Mouse (Mus musculus): ENCODE measurements at regions not wholly inside any gene's neighbourhood (a gene's known extent, or its start where the extent isn't known, plus 50 kb on each side); places are given as distances from the start of the nearest gene placed in this dataset.
A peak's percentile ranks its signal among the peaks of the same experiment; 100 is the strongest.

DNA sequence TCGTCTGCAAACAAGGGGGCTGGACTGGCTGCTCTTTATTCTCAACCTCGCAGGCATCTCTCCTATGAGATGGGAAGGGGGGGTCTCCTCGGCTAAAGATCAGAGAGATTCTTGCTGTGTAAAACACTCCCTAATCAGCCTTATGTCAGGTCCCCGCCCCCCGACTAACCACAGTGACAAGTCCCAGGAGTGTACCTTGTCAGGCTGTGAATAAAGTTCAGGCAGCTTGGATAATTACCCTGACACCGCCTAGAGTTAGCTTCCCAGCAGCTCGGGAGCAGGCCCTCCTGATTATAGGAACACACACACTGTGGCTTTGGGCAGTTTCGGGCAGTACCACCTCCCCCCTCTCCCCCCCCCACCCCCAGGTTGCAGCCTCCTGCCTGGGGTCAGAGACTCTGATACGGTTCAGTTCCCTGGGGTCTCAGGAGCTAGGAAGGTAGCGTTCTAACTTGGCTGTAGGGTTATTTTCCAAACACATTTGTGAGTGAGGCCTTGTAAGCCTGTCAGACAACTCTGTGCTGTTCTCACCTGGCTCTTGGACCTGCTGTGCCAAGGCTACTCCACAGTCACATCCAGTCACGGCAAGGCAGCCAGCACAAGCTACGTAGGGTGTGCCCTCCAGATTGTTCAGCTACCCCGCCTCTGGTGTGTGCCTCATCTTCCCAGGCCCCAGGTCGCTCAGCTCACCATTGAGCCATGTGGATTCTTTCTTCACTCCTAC is 461.0 kb upstream of the Zmiz1 start:
- peak; percentile 61 for DNase-seq (ENCODE audit: low read depth, low spot score)

DNA sequence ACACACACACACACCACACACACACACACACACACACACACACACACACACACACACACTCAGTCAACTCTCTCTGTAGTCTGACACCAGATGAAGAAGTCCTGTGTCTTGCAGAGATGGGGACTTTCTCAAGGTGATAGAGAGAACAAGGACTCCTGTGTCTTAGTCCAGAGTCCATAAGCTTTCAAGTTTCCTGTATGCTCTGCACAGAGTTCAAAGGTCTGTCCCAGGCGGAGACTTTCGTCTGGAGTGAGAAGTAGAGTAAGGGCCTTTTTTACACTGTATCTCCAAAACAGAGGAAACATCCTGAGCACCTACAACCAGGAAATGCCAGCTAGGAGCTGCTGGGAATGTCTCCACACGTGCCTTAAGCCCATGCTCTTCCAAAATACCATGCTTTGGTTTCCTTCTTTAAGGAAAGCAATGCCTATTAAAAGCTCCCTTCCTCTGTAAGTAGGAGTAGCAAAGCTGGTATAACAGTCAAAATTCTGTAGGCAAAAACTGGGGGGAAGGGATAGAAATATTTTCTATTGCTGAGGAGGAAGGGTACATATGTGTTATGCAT is 459.9 kb upstream of the Zmiz1 start:
- DNase-seq (ENCODE audit: low read depth, low spot score): peak; percentile 43

DNA sequence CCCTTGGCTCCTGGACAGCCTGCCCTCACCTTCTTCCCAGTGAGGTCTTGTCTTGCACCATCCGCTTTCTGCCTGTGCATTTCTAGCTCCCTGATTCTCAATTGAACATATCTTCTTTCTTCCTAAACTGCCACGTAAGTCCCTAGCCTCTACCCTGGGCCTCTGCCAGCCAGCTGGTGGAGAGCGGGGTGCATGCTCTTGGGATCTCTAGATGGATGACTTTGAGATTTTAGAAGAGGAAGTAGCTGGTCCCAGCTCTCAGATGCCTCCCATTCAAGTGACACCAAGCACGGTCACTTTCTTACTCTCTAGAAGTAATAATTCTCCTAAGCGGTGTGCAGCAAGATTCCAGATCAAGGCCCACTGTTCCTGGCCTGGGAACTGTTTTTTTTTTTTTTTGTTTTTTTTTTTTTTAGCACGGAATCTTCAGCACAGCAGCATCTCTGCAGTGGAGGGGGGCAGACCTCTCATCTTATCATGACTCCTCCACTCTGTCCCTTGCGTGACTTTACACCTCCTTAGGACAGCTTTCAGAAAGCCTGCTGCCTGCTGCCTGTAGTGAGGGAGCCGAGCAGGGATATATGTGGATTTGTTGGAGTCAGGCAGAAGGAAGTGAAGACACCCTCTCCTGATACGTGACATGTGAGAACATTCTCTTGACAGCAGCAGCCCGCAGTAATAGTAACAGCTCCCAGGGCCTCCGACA is 453.6 kb upstream of the Zmiz1 start:
- no peak for DNase-seq (ENCODE audit: low read depth, low spot score)

DNA sequence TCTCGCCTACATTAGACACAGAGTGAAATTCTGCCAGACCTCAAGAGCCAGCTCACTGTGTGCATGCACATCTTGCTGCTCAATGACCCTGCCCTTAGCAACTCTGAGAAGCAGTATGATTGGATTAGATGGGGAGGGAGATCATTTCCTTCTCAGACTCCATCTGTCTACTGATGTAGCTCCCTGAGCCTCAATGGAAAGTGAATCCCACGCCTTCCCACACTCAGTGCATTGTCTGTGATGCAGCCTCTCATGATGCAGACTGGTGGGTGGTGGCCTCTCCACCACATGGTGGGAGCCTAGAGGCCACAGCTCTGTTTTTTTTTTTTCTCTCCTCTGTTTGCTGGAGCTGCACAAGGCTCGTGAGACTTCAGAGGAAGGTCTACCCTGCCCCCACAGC is 447.1 kb upstream of the Zmiz1 start:
- no peak for DNase-seq (ENCODE audit: low read depth, low spot score)

DNA sequence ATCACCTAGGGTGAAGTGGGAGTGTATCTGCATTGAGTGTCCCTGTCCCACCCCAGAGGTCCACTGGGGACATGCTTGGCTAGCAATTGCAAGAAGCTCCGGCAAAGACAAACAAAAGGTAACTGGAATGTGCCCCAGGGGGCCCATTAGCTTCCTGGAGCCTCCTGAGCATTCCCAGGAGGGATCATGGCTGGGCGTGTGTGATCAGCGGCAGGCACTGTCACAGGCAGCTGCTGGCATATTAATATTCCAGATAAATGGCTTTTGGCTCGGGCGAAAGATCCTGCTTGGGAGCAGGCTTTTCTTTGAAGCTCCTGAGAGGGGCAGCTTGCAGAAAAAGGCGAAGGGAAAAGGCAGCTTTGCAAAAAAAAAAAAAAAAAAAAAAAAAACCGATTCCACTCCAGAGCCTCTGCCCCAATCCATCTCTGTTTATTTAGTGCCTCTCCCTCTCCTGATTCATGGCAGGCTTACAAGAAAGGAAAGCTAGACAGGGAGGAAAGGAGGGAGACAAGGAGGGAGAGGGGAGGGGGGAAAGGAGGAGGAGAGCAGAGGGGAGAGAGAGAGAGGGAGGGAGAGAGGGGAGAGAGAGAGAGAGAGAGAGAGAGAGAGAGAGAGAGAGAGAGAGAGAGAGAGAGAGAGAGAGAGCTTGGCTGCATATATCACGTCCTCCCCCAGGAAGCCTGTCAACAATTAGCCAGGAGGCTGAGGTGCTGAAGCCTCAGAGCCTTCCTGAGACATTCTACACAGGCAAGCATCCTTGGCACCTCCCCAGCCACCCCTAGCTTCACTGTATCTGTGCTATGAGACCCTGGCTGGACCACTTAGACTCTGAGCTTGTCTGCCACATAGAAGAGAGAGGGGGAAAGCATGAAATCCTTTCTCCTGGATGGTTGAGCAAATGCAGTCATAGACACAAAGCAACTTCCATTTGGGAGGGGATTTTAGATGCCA is 443.4 kb upstream of the Zmiz1 start:
- DNase-seq (ENCODE audit: low read depth, low spot score): peak; percentile 92

DNA sequence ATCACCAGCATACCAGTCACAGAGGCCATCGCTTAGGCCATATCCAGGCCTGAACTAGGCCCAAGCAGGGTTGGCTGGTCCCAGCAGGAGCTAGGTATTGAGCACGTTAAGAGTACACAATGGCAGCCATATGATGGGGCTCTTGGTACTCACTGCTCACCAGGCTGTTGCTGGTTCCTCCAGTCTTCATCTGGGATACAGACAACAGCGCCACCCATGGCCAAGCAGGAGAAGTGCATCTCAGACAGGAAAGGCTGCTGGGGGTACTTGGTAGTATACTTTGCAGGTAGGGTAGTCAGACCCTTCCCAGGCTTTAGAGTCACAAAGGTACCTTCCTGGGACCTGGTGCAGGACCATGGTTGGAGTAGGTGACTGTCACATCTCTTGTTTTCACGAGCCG is 441.1 kb upstream of the Zmiz1 start:
- no peak for DNase-seq (ENCODE audit: low read depth, low spot score)

DNA sequence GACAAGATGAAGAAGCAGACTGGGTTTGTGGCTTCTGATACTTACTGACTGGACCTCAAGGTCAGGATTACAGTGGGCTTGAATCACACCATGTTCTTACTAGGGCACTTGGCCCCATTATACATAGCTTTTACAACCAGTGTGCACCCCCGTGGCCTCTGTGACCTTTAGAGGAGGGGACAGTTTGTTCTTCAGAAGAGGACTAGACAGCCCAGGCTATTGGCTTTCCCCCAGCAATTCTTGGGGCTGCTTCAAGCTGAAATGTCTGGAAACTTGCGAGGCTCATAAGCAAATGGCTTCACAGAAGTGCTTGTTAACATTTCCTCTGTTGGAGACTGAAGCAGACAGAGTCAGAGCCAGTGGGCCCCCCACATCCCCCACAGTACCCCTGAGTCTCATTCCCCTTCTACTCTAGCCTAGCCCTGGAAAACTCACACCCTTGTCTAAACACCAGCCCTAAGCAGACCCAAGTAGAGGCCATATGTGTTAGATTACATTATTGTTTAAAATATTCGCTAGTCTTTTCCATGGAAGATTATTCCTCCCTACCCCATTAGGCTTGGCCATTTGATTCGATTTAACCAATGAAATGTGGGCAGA is 439.6 kb upstream of the Zmiz1 start:
- DNase-seq (ENCODE audit: low read depth, low spot score): no peak

DNA sequence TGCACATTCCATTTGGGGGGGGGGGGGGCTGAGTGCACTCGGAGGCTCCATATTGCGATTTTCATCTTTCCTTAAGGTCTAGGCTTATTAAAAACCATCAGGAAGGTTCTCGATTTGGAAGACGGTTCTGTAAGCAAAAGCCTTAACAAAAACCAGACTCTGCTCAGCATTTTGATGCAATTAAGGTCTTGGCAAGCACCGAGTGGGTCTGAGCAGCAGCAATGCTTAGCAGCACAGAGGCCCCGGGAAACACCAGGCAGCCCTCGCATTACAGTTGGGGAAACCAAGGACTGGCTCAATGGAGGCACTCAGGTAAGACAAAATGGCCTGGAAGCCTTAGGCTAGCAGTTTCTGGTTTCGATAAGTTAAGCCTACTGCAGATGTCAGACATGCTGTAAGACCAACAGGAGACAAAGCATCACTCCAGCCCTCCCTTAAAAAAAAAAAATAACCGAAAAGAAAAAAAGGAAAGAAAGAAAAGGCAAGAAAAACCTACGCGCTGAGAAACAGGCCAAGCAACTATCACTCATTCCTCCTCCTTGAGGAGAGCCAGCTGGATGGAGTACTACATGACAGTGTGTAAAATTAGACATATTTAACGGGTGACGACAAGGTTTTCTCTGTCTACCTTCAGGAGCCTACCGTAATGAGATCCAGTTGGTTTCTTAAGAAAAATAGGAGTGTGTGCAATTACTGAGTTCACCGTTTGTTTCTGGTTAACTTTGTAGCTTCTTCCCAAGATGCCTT is 436.3 kb upstream of the Zmiz1 start:
- no peak for DNase-seq (ENCODE audit: low read depth, low spot score)

DNA sequence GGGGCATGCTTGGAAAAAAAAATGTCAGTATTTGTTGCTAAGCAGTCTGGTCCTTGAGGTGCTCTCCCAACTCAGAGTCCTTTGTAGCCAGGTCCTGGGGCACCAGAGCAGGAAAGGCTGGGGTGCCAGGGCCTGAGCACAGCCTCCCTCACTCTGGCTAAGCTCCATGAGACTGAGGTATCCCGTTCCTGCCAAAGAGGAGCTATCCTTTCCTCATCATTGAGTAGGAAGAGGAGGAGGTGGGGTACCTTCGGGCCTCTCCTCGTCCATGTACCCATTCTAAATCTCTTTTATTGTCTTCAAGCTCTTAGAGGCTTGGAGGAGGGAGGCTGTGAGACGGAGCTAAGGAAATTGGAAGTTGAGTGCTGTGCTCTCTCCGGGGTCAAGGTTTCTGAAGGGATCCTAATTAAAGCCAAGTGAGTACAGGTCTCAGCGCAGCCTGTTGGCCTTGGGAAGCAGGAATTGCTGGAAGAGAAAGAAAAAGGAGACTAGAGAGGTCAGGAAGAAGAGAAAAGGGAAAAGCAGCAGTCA is 435.6 kb upstream of the Zmiz1 start:
- no peak for DNase-seq (ENCODE audit: low read depth, low spot score)

DNA sequence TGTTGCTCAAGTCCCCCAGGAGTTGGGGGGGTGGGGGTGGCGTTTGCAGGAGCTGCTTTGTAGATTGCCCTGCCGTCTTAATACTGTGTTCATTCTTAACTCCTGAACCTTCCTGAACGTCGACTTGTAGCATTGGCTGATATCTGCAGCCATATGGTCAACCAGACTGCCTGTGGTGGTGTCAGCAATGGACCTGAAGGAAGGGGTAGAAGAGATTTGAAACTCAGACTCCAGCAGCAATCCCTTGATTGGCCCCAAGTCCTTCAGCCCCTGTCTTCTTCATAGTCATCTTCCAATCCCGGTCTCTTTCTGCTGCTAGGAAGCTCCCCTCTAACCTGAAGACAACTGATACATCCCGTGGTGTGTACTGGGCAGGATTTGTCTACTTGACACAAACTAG is 433.9 kb upstream of the Zmiz1 start:
- no peak for DNase-seq (ENCODE audit: low read depth, low spot score)

DNA sequence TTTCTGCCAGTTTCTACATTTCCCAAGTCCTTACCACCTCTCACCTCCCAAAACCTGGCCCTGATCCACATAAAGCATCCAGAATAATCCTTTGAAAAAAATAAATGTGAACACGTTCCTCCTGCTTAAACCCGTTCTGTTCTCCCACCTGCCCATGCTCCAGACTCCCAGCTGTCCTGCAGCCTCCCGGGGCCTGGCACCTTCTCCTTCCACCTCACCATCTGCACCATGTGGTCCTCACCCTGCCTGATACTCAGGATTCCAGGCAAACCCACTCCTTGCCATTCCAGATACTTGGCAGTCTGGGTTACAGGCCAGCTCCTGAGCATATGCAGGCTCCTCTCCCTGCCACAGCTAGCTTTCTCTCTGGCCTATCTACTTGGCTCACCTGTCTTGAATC is 431.9 kb upstream of the Zmiz1 start:
- DNase-seq (ENCODE audit: low read depth, low spot score): no peak

DNA sequence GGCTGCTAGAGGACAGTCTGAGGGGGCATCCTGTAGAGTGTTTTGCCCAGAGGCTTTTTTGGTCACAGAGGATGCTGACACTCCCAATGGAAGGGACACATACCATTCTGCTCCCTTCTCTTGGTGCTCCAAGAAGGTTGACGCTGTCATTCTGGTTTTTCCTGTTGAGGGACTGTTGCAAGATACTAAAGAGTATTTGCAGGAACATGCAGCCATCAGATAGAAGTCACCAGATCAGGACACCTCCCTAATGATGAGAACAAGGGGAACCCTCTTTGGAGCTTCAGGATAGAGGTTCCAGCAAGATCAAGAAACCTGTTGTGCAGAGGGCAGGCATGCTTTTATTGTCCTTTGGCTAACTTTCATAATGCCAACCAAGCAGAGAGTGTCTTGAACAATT is 431.1 kb upstream of the Zmiz1 start:
- no peak for DNase-seq (ENCODE audit: low read depth, low spot score)

DNA sequence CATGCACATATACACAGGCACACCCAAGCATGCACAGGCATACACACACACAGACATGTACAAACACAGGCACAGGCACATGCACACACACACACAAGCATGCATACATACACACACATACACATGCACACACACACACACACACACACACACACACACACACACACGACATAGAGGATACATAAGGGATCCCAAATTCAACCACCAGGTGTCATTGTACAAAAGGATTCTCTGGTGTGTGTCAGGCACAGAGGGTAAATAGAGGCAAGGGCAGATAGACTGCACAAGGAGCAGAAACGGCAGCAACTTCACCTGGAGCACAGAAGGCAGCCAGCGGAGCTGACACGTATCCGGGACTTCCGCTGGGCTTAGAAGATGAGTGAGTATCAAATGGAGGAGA is 428.1 kb upstream of the Zmiz1 start:
- no peak for DNase-seq (ENCODE audit: low read depth, low spot score)

DNA sequence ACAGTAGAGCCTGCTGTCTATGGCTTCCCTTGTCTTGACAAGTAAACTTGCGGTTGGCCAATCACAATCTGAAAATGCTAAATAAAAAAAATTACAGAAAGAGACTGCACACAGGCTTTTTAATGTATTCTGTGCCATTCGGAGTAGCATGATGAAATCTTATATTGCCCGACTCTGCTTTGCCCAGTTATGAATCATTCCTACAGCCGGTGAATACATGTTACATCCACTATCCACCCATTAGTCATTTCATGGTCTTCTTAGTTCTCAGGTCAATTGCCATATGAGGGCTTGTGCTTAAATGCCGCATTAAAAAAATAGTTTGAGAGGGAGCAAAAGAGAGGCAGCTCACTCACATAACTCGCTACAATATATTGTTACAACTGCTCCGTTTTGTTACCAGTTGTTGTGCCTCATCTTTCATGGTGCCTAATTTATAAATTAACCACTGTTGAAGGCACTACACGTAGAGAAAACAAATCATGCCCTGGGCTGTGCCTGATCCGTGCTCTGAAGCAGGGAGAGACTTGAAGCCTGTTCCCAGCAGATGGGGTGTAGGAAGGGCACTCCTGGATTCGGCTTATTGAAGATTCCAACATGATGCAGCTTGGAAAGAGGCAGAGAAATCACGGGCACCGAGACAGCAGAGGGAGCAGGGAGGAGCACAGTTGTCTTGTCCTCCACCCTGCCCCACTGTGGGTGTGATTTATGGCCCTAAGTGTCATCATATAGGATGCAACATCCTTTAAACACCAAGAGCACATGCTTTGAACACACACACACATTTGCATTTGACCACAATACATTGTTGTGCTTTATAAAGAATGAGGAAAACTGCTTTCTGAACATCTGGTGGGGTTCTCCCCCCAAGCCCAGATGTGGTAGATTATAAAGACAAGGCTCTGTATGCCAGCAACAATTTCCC is 427.0 kb upstream of the Zmiz1 start:
- DNase-seq (ENCODE audit: low read depth, low spot score): no peak

DNA sequence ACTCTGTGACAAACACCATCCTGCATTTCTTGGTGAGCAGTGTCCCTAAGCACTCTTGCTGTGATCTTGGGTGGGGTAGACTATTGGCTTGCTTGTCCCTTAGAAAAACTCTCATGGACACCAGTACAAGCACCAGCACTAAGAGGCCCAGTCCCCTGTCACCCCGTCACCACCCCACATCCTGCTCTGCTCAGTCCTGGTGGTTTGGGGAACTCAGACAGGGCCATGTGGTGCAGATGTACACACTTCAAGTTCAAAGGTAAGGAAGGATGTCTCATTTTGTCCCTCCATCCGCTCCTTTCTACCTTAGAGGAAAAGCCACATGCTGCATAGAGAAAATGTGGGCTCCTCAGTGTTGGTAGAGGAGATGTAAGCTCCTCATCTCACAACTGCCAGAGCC is 426.1 kb upstream of the Zmiz1 start:
- no peak for DNase-seq (ENCODE audit: low read depth, low spot score)

DNA sequence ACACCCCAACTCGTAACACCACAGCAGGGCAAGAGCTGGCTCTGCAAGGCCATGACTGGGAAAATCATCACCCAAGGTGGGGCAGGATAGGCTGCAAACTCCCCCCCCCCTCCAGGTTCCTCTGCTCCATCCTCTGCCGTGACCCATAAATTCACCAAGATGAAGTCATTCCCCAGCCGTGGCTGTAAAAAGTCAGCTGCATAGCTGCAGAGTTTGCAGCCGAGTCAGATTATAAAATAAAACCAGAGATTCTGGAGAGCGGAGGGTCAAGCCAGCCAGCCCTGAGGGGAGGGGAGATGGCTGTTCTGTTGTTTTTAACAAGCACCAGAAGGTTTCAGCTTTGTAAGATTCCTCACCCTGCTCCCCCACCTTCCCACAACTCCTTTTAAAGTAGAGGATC is 416.7 kb upstream of the Zmiz1 start:
- DNase-seq (ENCODE audit: low read depth, low spot score): peak; percentile 47

DNA sequence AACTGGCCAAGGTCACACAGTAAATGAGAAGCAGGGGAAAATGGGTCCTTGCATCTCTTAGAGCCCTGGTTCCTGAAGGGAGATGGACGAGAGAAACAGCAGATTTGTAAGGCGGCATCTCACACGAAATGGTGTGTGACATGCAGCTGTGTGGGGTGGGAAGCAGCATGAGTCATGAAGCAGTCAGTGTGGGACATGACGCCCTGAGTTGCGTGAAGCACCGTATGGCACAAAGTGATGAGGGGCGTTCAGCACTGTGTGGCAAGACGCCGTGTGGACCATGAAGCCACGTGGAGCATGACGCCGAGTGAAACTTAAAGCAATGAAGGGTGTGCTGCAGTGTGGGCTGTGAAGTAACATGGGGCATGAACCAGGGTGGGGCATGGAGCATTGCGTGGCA is 414.9 kb upstream of the Zmiz1 start:
- no peak for DNase-seq (ENCODE audit: low read depth, low spot score)

DNA sequence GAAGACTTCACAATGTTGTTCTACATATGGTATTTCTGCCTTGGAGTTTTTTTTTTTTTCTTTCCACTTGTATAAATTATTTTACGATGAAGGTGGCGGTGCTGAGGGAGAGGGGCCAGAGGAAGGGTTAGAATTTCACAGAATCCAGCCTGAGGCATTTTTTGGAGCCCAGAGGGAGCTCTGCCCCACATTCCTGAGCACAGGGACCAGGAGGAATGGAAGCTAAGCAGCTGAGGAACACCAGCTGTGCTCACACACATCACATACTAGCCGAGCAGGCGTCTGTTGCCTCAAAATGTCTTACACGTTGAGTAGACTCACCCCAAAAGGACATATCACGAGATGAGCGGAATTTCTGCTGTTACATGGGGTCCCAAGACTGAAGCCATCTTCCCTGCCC is 414.1 kb upstream of the Zmiz1 start:
- peak; percentile 80 for DNase-seq (ENCODE audit: low read depth, low spot score)

DNA sequence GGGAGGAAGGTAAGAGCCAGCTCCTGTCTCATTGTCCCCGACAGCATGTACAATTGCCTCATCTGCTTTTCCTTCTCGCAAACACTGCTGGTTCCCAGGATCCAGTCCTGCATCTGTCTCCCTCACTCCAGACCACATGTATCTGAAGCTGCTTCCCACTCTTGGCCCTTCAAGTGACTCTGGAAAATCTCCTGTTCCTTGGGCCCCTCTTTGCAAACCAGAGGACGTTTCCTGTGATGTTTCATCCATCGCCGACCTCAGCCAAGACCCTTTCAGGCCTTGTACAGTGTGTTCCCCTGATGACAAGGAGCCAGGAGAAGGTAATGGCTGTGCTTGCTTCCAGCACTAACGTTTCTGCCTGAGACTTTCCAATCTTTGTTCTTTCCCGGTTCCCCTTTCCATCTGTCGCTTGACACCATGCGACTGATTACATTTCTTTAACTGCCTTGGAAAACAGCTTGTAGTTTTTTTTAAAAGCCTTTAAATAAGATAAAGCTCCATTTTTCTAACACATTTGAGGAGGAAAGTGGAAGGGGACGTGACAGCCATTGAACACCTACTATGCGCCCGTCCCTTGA is 408.2 kb upstream of the Zmiz1 start:
- DNase-seq (ENCODE audit: low read depth, low spot score): no peak
